Comparison of ENCODE assay signal across 26 mouse cellular contexts in genomic region chr14:11902794-11903193, GRCm38 (mm10).
A peak's percentile ranks its signal among the peaks of the same experiment; 100 is the strongest.
DNase-seq lines count a peak whose midpoint lies in the region; ATAC-seq and TF ChIP-seq lines count a peak whose summit lies in the region.
"Had no signal": no experiment of that assay in that cellular context is flagged by ENCODE, and none has a peak within 500 bp of the region (broad histone marks: within the 10 kb centered on the region; RNA-seq: fewer than 3 reads in every experiment).

No protein-coding gene starts in this region.

- ATAC-seq in stomach, embryonic 16.5 days (ENCODE audit: insufficient read depth, low FRiP score): peak; percentile 7; the same call in 1 of the 2 replicates
- ATAC-seq in stomach, postnatal 0 days (ENCODE audit: low FRiP score, low TSS enrichment): no peak
- no peak for ATAC-seq in forebrain, embryonic 14.5 days
- ATAC-seq: CD4-positive, CD25-positive, alpha-beta regulatory T cell, adult 4 months; forebrain, embryonic 15.5 days; forebrain, postnatal 0 days had no signal

- no peak overlapping the region for H3K27ac ChIP-seq in stomach, embryonic 16.5 days (ENCODE audit: low read length)
- H3K27ac ChIP-seq in stomach, postnatal 0 days (replicated peaks): no peak overlapping the region
- no peak overlapping the region for H3K27ac ChIP-seq in forebrain, embryonic 14.5 days (ENCODE audit: low read depth, low read length)
- H3K27ac ChIP-seq: embryonic facial prominence, embryonic 13.5 days; embryonic facial prominence, embryonic 15.5 days; forebrain, embryonic 10.5 days; forebrain, embryonic 12.5 days; forebrain, embryonic 15.5 days had no signal

- H3K9ac ChIP-seq in stomach, embryonic 16.5 days (ENCODE audit: low read length): no peak overlapping the region
- no peak overlapping the region for H3K9ac ChIP-seq in stomach, postnatal 0 days (ENCODE audit: low read length)
- no peak overlapping the region for H3K9ac ChIP-seq in forebrain, embryonic 14.5 days (ENCODE audit: low read length)
- H3K9ac ChIP-seq: embryonic facial prominence, embryonic 13.5 days; embryonic facial prominence, embryonic 15.5 days; forebrain, embryonic 12.5 days; forebrain, embryonic 15.5 days; forebrain, postnatal 0 days had no signal

- no peaks in the 10 kb centered on the region for H3K36me3 ChIP-seq in stomach, embryonic 16.5 days (ENCODE audit: control insufficient read depth, insufficient read depth, low read length)
- H3K36me3 ChIP-seq in stomach, postnatal 0 days (ENCODE audit: control insufficient read depth, insufficient read depth, low read length): no peaks in the 10 kb centered on the region
- no peaks in the 10 kb centered on the region for H3K36me3 ChIP-seq in forebrain, embryonic 14.5 days (ENCODE audit: control insufficient read depth, insufficient read depth, low read length)
- H3K36me3 ChIP-seq: embryonic facial prominence, embryonic 13.5 days; embryonic facial prominence, embryonic 15.5 days; forebrain, embryonic 10.5 days; forebrain, embryonic 12.5 days; forebrain, embryonic 15.5 days had no signal

- 55% methylated on average over 2 of the region's 2 CpGs for WGBS in stomach, embryonic 16.5 days
- 52% methylated on average over 2 of the region's 2 CpGs for WGBS in stomach, postnatal 0 days
- WGBS in forebrain, embryonic 14.5 days: 13% methylated on average over 2 of the region's 2 CpGs

- intact Hi-C loops in heart, postnatal 25 days (cut with DNase I): no loop called here

- H3K9me3 ChIP-seq in stomach, embryonic 16.5 days (replicated peaks; ENCODE audit: control insufficient read depth, low read length): no peaks in the 10 kb centered on the region
- H3K9me3 ChIP-seq in stomach, postnatal 0 days (ENCODE audit: control insufficient read depth, low read length): no peaks in the 10 kb centered on the region
- H3K9me3 ChIP-seq in forebrain, embryonic 14.5 days (replicated peaks; ENCODE audit: control insufficient read depth, low read length): no peaks in the 10 kb centered on the region
- H3K9me3 ChIP-seq: embryonic facial prominence, embryonic 13.5 days; embryonic facial prominence, embryonic 15.5 days; forebrain, embryonic 10.5 days; forebrain, embryonic 12.5 days; forebrain, embryonic 15.5 days had no signal

- no peak for TF ChIP-seq EP300 in stomach, postnatal 0 days (optimal IDR thresholded peaks at IDR 0.05)

- no peak overlapping the region for H3K4me2 ChIP-seq in stomach, embryonic 16.5 days (ENCODE audit: low read depth, low read length)
- H3K4me2 ChIP-seq in stomach, postnatal 0 days (replicated peaks; ENCODE audit: low read depth): no peak overlapping the region
- H3K4me2 ChIP-seq in forebrain, embryonic 14.5 days (ENCODE audit: low read length): no peak overlapping the region
- H3K4me2 ChIP-seq: embryonic facial prominence, embryonic 13.5 days; embryonic facial prominence, embryonic 15.5 days; forebrain, embryonic 12.5 days; forebrain, embryonic 15.5 days had no signal

- TF ChIP-seq CTCF in stomach, postnatal 0 days (IDR thresholded peaks at IDR 0.05; ENCODE audit: low read depth): no peak

- DNase-seq in heart, adult 11 months: peak; percentile 2
- no peak for DNase-seq in heart, postnatal 25 days (ENCODE audit: low spot score)
- DNase-seq in stomach, postnatal 0 days (ENCODE audit: low spot score): no peak
- peak; percentile 79 for DNase-seq in ZHBTc4 (ENCODE audit: low read depth, low spot score)
- DNase-seq in forebrain, embryonic 14.5 days (ENCODE audit: low spot score): no peak
- DNase-seq: adrenal gland, adult 2 months; adrenal gland, postnatal 10 days; adrenal gland, postnatal 25 days; B cell, adult 2 months; cerebellum, adult 11 months; cerebellum, adult 18-20 months; cerebellum, adult 8-10 months; cerebellum, adult 9-11 months; cerebellum, postnatal 14 days; cerebellum, postnatal 36 days; embryo, embryonic 11 days; forebrain, postnatal 0 days had no signal

- H3K27me3 ChIP-seq in stomach, embryonic 16.5 days (ENCODE audit: control insufficient read depth, insufficient read depth, low read length): no peaks in the 10 kb centered on the region
- no peaks in the 10 kb centered on the region for H3K27me3 ChIP-seq in stomach, postnatal 0 days (ENCODE audit: control insufficient read depth, insufficient read depth, low read length)
- no peaks in the 10 kb centered on the region for H3K27me3 ChIP-seq in forebrain, embryonic 14.5 days (replicated peaks; ENCODE audit: control insufficient read depth, insufficient read depth, low read length)
- H3K27me3 ChIP-seq: CH12.LX; embryonic facial prominence, embryonic 13.5 days; embryonic facial prominence, embryonic 15.5 days; forebrain, embryonic 12.5 days; forebrain, embryonic 15.5 days had no signal

- no peaks in the 10 kb centered on the region for H3K4me1 ChIP-seq in stomach, embryonic 16.5 days (ENCODE audit: control insufficient read depth, insufficient read depth, low read length)
- H3K4me1 ChIP-seq in stomach, postnatal 0 days (replicated peaks; ENCODE audit: control insufficient read depth, insufficient read depth): no peaks in the 10 kb centered on the region
- H3K4me1 ChIP-seq in forebrain, embryonic 14.5 days (ENCODE audit: control insufficient read depth, insufficient read depth, low read length): peaks cover 6% of the 10 kb centered on the region; the same call in 1 of the 2 replicates
- H3K4me1 ChIP-seq: embryonic facial prominence, embryonic 15.5 days had no signal

- H3K4me3 ChIP-seq in stomach, embryonic 16.5 days (replicated peaks; ENCODE audit: low read length): no peak overlapping the region
- H3K4me3 ChIP-seq in stomach, postnatal 0 days (ENCODE audit: low read depth, low read length): no peak overlapping the region
- H3K4me3 ChIP-seq in forebrain, embryonic 14.5 days (ENCODE audit: low read depth, low read length): no peak overlapping the region
- H3K4me3 ChIP-seq: embryonic facial prominence, embryonic 13.5 days; embryonic facial prominence, embryonic 15.5 days; erythroblast, embryonic 14.5 days; forebrain, embryonic 10.5 days; forebrain, embryonic 12.5 days; forebrain, embryonic 15.5 days had no signal

Comparison
In these comparisons a context has a peak if more than half of its experiments do, and no peak if none do; other contexts are left out.
1. DNase-seq: peak in heart, adult 11 months (single experiment) and ZHBTc4 (single experiment); none in heart, postnatal 25 days (single experiment), stomach, postnatal 0 days (single experiment) and forebrain, embryonic 14.5 days (single experiment).